Mouse (Mus musculus) brain, embryonic 14.5 days (tissue): ENCODE measurements around the gene Gid4.

ENCODE experiments used
- CTCF ChIP-seq: fragments of 200-500 bp; IDR thresholded peaks from 2 replicates; pipeline ENCODE4 v1.5.1; 2012; ENCODE audit warnings: inconsistent platforms, mild to moderate bottlenecking, moderate library complexity, borderline replicate concordance; ENCODE audit not compliant: insufficient read depth, insufficient read length; ENCODE audit errors: extremely low read depth
- POLR2A ChIP-seq: fragments of 200-500 bp; IDR thresholded peaks from 2 replicates; pipeline ENCODE4 v1.6.1; 2012; ENCODE audit warnings: mild to moderate bottlenecking, inconsistent platforms, borderline replicate concordance; ENCODE audit not compliant: poor library complexity, insufficient read depth, insufficient read length, severe bottlenecking; ENCODE audit errors: extremely low read depth

DNA sequence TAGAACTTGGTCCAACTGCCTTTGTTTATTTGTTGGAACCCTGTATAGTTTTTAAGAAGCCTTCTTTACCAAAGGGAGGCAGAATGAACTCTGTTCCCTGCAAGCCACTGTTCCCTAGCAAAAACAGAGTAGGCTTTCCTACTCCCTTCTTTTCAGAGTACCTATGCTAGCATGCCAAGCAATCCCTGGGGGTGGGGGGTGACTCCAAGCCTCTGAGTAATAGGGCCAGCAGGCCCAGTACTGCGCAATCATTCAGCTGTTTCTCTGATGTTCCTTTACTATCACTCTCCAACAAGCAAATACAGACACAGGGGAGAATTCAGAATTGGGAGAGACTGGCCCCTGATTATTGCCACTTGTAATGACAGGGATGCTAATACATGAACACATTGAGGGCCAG is 10.3 kb upstream of the Gid4 start:
- TF ChIP-seq CTCF = no peak
- TF ChIP-seq POLR2A = no peak
